Mouse (Mus musculus): ENCODE measurements around the gene Mis18bp1. TPM values are rescaled to one million over a fixed set of nuclear protein-coding genes. Genes with fewer than 3 reads are reported as not detected.

The Mis18bp1 gene
- polyA plus RNA-seq, 1 experiment from 2014 or later, result 89.2 TPM

- no peak for DNase-seq (ENCODE audit: extremely low spot score, low spot score)
- Histone ChIP-seq H3K27ac (no peak overlapping the region), H3K4me1 (no peaks in the 10 kb centered on the region), H3K36me3 (replicated peaks) (peaks cover 99% of the 10 kb centered on the region), H3K4me3 (no peak overlapping the region), H3K9me3 (0 out of 2 replicates have a peak, but pooled peaks cover 2% of the 10 kb centered on the region), H3K27me3 (ENCODE audit: poor library complexity, severe bottlenecking) (no peaks in the 10 kb centered on the region)
- 90% methylated on average over 4 of the region's 4 CpGs for WGBS
Measured at GRCm38 (mm10) chr12:65113925-65114324, 58.5 kb downstream of the Mis18bp1 start.

- 0 out of 2 replicates have a peak, but pooled peaks cover 2% of the 10 kb centered on the region for H3K9me3 ChIP-seq
- H3K36me3 ChIP-seq (replicated peaks), result peaks cover 97% of the 10 kb centered on the region
- 96% methylated on average over 1 of the region's 1 CpGs for WGBS
- no peak for DNase-seq (ENCODE audit: extremely low spot score, low spot score)
- H3K4me1 ChIP-seq, result no peaks in the 10 kb centered on the region
- H3K27me3 ChIP-seq (ENCODE audit: poor library complexity, severe bottlenecking), result no peaks in the 10 kb centered on the region
- no peak overlapping the region for H3K4me3 ChIP-seq
- H3K27ac ChIP-seq, result no peak overlapping the region
Measured at GRCm38 (mm10) chr12:65112811-65113210, 59.6 kb downstream of the Mis18bp1 start.

DNA sequence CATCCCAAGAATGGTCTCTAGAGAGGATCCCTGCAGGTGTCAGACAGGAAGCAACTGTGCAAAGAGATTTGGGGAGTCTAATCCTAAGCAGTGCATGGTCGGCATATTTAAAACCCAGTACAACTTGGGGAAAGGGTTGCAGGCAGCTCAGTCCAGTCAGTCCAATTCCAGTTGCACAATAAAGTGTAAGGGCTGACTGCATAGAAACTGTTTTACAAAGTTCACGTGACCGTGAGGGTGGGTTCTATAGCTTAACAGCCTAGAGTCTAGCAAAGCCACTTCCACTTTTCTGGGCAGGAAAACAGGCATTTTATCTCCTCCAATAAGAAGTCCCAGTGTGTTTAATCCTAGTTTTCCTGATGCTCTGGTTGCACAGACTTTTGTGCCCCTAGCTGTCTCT is 60.9 kb downstream of the Mis18bp1 start:
- DNase-seq (ENCODE audit: extremely low spot score, low spot score), result no peak
- no peaks in the 10 kb centered on the region for H3K27me3 ChIP-seq (ENCODE audit: poor library complexity, severe bottlenecking)
- peaks cover 95% of the 10 kb centered on the region for H3K36me3 ChIP-seq (replicated peaks)
- 0 out of 2 replicates have a peak, but pooled peaks cover 2% of the 10 kb centered on the region for H3K9me3 ChIP-seq
- H3K4me3 ChIP-seq, result no peak overlapping the region
- no peaks in the 10 kb centered on the region for H3K4me1 ChIP-seq
- 92% methylated on average over 3 of the region's 3 CpGs for WGBS
- no peak overlapping the region for H3K27ac ChIP-seq

GRCm38 (mm10) chr12:65108746-65109145 is 63.7 kb downstream of the Mis18bp1 start:
- Histone ChIP-seq H3K27me3 (ENCODE audit: poor library complexity, severe bottlenecking) (no peaks in the 10 kb centered on the region), H3K36me3 (replicated peaks) (peaks cover 95% of the 10 kb centered on the region), H3K27ac (no peak overlapping the region), H3K4me3 (no peak overlapping the region), H3K9me3 (0 out of 2 replicates have a peak, but pooled peaks cover 2% of the 10 kb centered on the region), H3K4me1 (no peaks in the 10 kb centered on the region)
- WGBS, result 84% methylated on average over 1 of the region's 1 CpGs
- no peak for DNase-seq (ENCODE audit: extremely low spot score, low spot score)

Other genes with a start within 250 kb of the Mis18bp1 start
- 10.0 and 10.4 TPM in 2 replicates for gene Klhl28, start 207.1 kb downstream of the Mis18bp1 start, polyA plus RNA-seq (2016; fragmentation: Nextera tagmentation; extraction: Ambion mirVana)
- gene Togaram1, start 206.8 kb downstream of the Mis18bp1 start, polyA plus RNA-seq (2016; fragmentation: Nextera tagmentation; extraction: Ambion mirVana), result 25.2 and 26.6 TPM in 2 replicates
- gene Prpf39, start 136.3 kb downstream of the Mis18bp1 start, polyA plus RNA-seq (2016; fragmentation: Nextera tagmentation; extraction: Ambion mirVana), result 63.5 and 67.8 TPM in 2 replicates
- gene Fkbp3, start 98.6 kb downstream of the Mis18bp1 start, polyA plus RNA-seq (2016; fragmentation: Nextera tagmentation; extraction: Ambion mirVana), result 764 and 801 TPM in 2 replicates
- gene Fancm, start 97.0 kb downstream of the Mis18bp1 start, polyA plus RNA-seq (2016; fragmentation: Nextera tagmentation; extraction: Ambion mirVana), result 13.4 and 14.9 TPM in 2 replicates
- gene Wdr20rt, start 52.9 kb upstream of the Mis18bp1 start, polyA plus RNA-seq (2016; fragmentation: Nextera tagmentation; extraction: Ambion mirVana), result not detected in 2 replicates

Measured in forebrain, embryonic 10.5 days (tissue).